Mouse (Mus musculus): ENCODE data around the gene Aig1. TPM values are rescaled to one million over a fixed set of nuclear protein-coding genes. Genes with fewer than 3 reads are reported as not detected.

Aig1 gene
- polyA plus RNA-seq, 1 experiment from 2014 or later, result 45.5 TPM

DNA sequence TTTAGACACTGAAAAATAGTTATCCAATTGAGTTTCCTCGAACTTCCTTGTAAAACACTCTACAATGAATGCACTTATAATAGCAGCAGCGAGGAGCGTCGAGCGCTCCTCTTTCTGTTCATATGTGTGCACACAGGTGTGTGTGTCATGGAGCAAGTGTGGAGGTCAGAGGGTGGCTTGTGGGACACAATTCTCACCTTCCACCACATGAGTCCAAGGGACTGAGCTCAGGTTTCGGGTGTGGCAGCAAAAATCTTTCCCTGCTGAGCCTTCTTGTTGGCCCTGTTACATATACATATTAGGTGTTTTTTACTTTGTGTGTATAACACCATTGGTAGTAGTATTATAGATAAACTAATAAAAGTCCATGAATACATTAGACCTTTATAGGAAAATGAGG is 153.2 kb downstream of the Aig1 start:
- Histone ChIP-seq H3K4me2 (replicated peaks; ENCODE audit: low read depth, low read length) (no peak overlapping the region), H3K9ac (replicated peaks; ENCODE audit: low read depth) (no peak overlapping the region), H3K4me1 (ENCODE audit: insufficient read depth, low read depth, low read length) (no peaks in the 10 kb centered on the region), H3K4me3 (ENCODE audit: low read depth, low read length) (no peak overlapping the region), H3K27me3 (replicated peaks; ENCODE audit: insufficient read depth, low read length) (no peaks in the 10 kb centered on the region), H3K36me3 (ENCODE audit: insufficient read depth, low read length) (no peaks in the 10 kb centered on the region), H3K27ac (ENCODE audit: low read length) (no peak overlapping the region), H3K9me3 (ENCODE audit: low read length) (no peaks in the 10 kb centered on the region)
- ATAC-seq, result no peak
- TF ChIP-seq EP300 (IDR thresholded peaks at IDR 0.05), result no peak
- WGBS, result 85% methylated on average over 6 of the region's 6 CpGs
- DNase-seq (ENCODE audit: low spot score), result no peak

DNA sequence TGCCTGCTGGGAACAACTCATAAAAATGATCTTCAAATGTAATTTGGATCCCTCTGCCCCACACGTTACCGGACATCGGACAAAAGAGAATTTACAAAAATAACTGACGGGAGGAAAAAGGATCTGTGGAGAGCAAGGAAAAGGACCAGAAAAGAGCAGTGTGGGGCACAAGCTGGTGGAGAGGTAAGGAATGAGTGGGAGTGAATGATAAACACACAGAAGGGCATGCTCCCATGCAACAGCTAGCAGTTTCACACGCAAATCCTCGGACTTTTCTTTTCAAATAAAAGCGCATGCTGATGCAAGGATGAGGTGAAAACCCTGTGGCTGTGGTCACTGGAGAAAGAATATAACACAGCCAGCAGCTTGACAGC is 153.9 kb downstream of the Aig1 start:
- Histone ChIP-seq H3K4me2 (replicated peaks; ENCODE audit: low read depth, low read length) (no peak overlapping the region), H3K27me3 (replicated peaks; ENCODE audit: insufficient read depth, low read length) (no peaks in the 10 kb centered on the region), H3K4me1 (ENCODE audit: insufficient read depth, low read depth, low read length) (no peaks in the 10 kb centered on the region), H3K4me3 (ENCODE audit: low read depth, low read length) (no peak overlapping the region), H3K9ac (replicated peaks; ENCODE audit: low read depth) (no peak overlapping the region), H3K27ac (ENCODE audit: low read length) (no peak overlapping the region), H3K9me3 (ENCODE audit: low read length) (no peaks in the 10 kb centered on the region), H3K36me3 (ENCODE audit: insufficient read depth, low read length) (no peaks in the 10 kb centered on the region)
- 83% methylated on average over 7 of the region's 7 CpGs for WGBS
- no peak for DNase-seq (ENCODE audit: low spot score)
- no peak for TF ChIP-seq EP300 (IDR thresholded peaks at IDR 0.05)
- TF ChIP-seq CTCF (IDR thresholded peaks at IDR 0.05), result no peak
- ATAC-seq, result no peak

DNA sequence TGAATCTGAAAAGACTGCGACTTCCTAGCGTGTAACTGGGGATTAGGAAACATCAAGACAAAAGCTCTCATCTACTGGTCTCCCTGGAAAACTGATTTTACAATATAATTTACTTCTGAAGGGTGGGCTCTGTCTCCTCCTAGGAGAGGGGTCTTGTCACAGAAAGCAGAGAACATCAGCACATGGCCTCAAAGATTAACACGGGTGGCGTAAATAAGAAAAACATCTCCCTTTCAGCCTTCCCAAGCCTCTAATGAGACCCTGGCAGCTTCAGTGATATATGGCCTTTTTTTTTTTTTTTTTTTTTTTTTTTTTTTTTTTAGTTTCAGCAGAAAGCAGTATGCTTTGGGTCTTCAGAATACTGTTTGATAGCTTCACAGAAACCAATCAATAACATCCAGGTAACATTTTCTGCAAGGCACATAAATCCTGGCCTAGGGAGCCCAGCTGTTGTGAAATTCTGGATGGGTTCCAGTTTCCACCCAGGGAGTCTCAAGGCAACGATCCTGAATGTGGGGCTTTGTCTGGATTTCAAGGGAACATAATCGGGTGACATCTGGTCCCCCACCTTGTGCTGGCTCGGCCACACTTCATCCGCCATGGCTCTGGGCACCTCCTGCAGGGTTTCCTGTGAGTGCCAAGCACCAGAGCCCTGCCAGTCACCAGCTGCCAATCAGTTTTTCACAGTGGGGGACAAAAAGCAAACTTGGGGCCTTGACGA is 154.4 kb downstream of the Aig1 start:
- H3K36me3 ChIP-seq (ENCODE audit: insufficient read depth, low read length), result no peaks in the 10 kb centered on the region
- no peak for TF ChIP-seq EP300 (IDR thresholded peaks at IDR 0.05)
- TF ChIP-seq CTCF (IDR thresholded peaks at IDR 0.05), result no peak
- no peaks in the 10 kb centered on the region for H3K27me3 ChIP-seq (replicated peaks; ENCODE audit: insufficient read depth, low read length)
- no peak overlapping the region for H3K4me2 ChIP-seq (replicated peaks; ENCODE audit: low read depth, low read length)
- 52% methylated on average over 9 of the region's 9 CpGs for WGBS
- DNase-seq (ENCODE audit: low spot score) (peak; percentile 10), ATAC-seq (no peak)
- no peak overlapping the region for H3K27ac ChIP-seq (ENCODE audit: low read length)
- H3K9ac ChIP-seq (replicated peaks; ENCODE audit: low read depth), result no peak overlapping the region
- H3K4me1 ChIP-seq (ENCODE audit: insufficient read depth, low read depth, low read length), result no peaks in the 10 kb centered on the region
- H3K9me3 ChIP-seq (ENCODE audit: low read length), result no peaks in the 10 kb centered on the region
- no peak overlapping the region for H3K4me3 ChIP-seq (ENCODE audit: low read depth, low read length)

DNA sequence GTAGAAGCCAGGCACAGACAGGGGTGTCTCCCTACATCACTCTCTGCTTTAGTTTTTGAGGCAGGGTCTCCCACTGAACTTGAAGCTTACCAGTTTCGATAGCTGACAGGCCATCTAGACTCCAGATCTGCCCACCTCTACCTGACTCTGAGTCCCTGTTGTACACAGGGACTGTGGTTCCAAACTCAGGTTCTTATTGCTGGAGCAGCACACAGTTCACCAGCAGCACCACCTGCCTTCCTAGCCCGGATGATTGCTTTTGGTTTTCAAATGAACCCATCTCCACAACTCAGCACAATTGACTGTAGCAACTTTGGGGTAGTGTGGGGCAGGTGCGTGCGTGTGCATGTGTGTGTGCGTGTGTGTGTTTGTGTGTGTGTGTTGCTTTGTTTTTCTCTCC is 155.1 kb downstream of the Aig1 start:
- Histone ChIP-seq H3K4me3 (ENCODE audit: low read depth, low read length) (no peak overlapping the region), H3K4me1 (ENCODE audit: insufficient read depth, low read depth, low read length) (no peaks in the 10 kb centered on the region), H3K36me3 (ENCODE audit: insufficient read depth, low read length) (no peaks in the 10 kb centered on the region), H3K27ac (ENCODE audit: low read length) (no peak overlapping the region), H3K9me3 (ENCODE audit: low read length) (no peaks in the 10 kb centered on the region), H3K27me3 (replicated peaks; ENCODE audit: insufficient read depth, low read length) (no peaks in the 10 kb centered on the region), H3K9ac (replicated peaks; ENCODE audit: low read depth) (no peak overlapping the region), H3K4me2 (replicated peaks; ENCODE audit: low read depth, low read length) (no peak overlapping the region)
- TF ChIP-seq EP300 (IDR thresholded peaks at IDR 0.05) (no peak), CTCF (IDR thresholded peaks at IDR 0.05) (no peak)
- WGBS, result 90% methylated on average over 5 of the region's 5 CpGs
- DNase-seq (ENCODE audit: low spot score) (no peak), ATAC-seq (no peak)

DNA sequence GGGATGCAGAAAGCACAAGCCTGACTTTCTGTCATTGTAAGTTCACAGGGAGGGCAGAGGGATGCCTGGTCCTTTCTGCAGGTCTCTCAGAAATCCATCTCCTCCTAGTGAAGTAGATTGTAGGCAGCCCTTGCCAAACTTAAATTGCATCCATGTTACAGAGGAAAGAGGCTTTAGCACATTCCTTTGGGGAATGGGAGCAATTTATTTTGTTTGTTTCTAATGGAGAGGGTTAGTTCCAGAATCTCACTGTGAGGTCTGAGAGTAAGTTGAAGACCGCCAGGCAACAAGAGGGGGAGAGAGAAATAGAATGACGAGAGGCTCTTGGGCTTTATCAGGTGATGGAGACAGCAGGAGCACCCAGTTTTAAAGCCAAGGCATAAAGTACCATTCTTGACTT is 155.7 kb downstream of the Aig1 start:
- no peak for ATAC-seq
- Histone ChIP-seq H3K9ac (replicated peaks; ENCODE audit: low read depth) (no peak overlapping the region), H3K27me3 (replicated peaks; ENCODE audit: insufficient read depth, low read length) (no peaks in the 10 kb centered on the region), H3K27ac (ENCODE audit: low read length) (no peak overlapping the region), H3K36me3 (ENCODE audit: insufficient read depth, low read length) (no peaks in the 10 kb centered on the region), H3K4me3 (ENCODE audit: low read depth, low read length) (no peak overlapping the region), H3K4me1 (ENCODE audit: insufficient read depth, low read depth, low read length) (no peaks in the 10 kb centered on the region), H3K4me2 (replicated peaks; ENCODE audit: low read depth, low read length) (no peak overlapping the region), H3K9me3 (ENCODE audit: low read length) (no peaks in the 10 kb centered on the region)
- DNase-seq (ENCODE audit: low spot score), result no peak
- no peak for TF ChIP-seq CTCF (IDR thresholded peaks at IDR 0.05)
- 67% methylated on average over 2 of the region's 2 CpGs for WGBS

DNA sequence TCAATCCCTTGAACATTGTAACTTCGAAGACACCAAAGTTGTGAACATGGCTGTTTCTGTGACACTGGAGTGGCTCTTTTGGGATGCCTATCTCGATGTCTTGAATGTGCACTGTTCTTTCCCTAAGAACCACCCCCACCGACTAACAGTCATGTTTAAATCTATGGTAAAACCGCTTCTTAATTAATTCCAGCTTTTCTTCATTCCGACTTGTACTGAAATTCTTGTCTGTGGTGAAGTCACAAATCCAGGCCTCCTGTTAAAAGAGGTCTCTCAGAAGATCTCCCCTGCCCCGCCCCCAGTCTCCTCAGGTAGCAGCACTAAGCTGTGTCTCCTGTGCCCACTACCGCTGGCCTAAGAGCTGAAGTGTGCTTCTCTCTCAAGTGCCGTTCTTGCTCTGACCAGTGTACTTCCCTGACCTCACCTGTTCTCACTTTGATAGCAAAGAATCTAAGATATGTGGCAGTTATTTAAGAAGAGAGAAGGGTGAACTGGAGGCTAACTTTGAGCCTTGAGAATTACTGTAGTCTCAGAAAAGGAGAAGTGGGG is 157.4 kb downstream of the Aig1 start:
- WGBS, result 71% methylated on average over 8 of the region's 8 CpGs
- H3K9ac ChIP-seq (replicated peaks; ENCODE audit: low read depth), result no peak overlapping the region
- no peak overlapping the region for H3K27ac ChIP-seq (ENCODE audit: low read length)
- TF ChIP-seq CTCF (IDR thresholded peaks at IDR 0.05), result no peak
- no peak; the same call in 1 of the 2 replicates for TF ChIP-seq EP300 (IDR thresholded peaks at IDR 0.05)
- no peaks in the 10 kb centered on the region for H3K36me3 ChIP-seq (ENCODE audit: insufficient read depth, low read length)
- DNase-seq (ENCODE audit: low spot score), result peak; percentile 29
- H3K4me2 ChIP-seq (replicated peaks; ENCODE audit: low read depth, low read length), result no peak overlapping the region
- ATAC-seq, result peak; percentile 78
- no peak overlapping the region for H3K4me3 ChIP-seq (ENCODE audit: low read depth, low read length)
- H3K27me3 ChIP-seq (replicated peaks; ENCODE audit: insufficient read depth, low read length), result no peaks in the 10 kb centered on the region
- H3K4me1 ChIP-seq (ENCODE audit: insufficient read depth, low read depth, low read length), result no peaks in the 10 kb centered on the region
- H3K9me3 ChIP-seq (ENCODE audit: low read length), result no peaks in the 10 kb centered on the region

Data from lung, postnatal 0 days (tissue).